In genomic region chr17:34224816-34225215, GRCm38 (mm10) we compare ENCODE assay signal across 17 mouse cellular contexts. TPM values are rescaled to one million over a fixed set of nuclear protein-coding genes. Genes with fewer than 3 reads are reported as not detected.
"Had no signal": no experiment of that assay in that cellular context is flagged by ENCODE, and none has a peak within 500 bp of the region (broad histone marks: within the 10 kb centered on the region; RNA-seq: fewer than 3 reads in every experiment).

No protein-coding gene starts in this region.

- H3K27me3 ChIP-seq: liver, embryonic 13.5 days; stomach, embryonic 15.5 days had no signal

- H3K9ac ChIP-seq: liver, embryonic 13.5 days; stomach, embryonic 15.5 days had no signal

- H3K36me3 ChIP-seq: liver, embryonic 13.5 days; stomach, embryonic 15.5 days had no signal

- DNase-seq: layer of hippocampus, postnatal 36 days; liver, embryonic 13.5 days; lung, adult 2 months; lung, postnatal 14 days; lung, postnatal 4 days; midbrain, embryonic 14.5 days had no signal

- H3K4me2 ChIP-seq: liver, embryonic 13.5 days; midbrain, embryonic 11.5 days; stomach, embryonic 15.5 days had no signal

- H3K4me1 ChIP-seq: liver, embryonic 13.5 days; stomach, embryonic 15.5 days had no signal

- ATAC-seq: hindbrain, postnatal 0 days; inflammation-experienced regulatory T-cells, adult 6 months; intestine, embryonic 16.5 days had no signal

- H3K27ac ChIP-seq: hindbrain, postnatal 0 days; left cerebral cortex, adult 2 months; liver, embryonic 13.5 days; stomach, embryonic 15.5 days had no signal

- H3K9me3 ChIP-seq: stomach, embryonic 15.5 days had no signal

- H3K4me3 ChIP-seq: left cerebral cortex, adult 2 months; liver, embryonic 13.5 days; stomach, embryonic 15.5 days had no signal

RNA-seq across cellular contexts. Expression of gene H2-Ob, which starts 13.9 kb away (rescaled TPM):
- total RNA-seq: left cerebral cortex, postnatal 36 days had no signal
- polyA plus RNA-seq: kidney, embryonic 14.5 days; limb, embryonic 11.5 days; midbrain, embryonic 11.5 days; midbrain, embryonic 14.5 days; neural tube, embryonic 11.5 days; neural tube, embryonic 14.5 days had no signal
